Mouse (Mus musculus) embryonic facial prominence, embryonic 11.5 days (tissue): ENCODE results near the gene Lonrf2. TPM values are rescaled to one million over a fixed set of nuclear protein-coding genes. Genes with fewer than 3 reads are reported as not detected.

ENCODE experiments used
- ATAC-seq: fragments of 200-750 bp; cut with Nextera tagmentation; replicated peaks from 2 replicates; pipeline ENCODE4 v1.8.0; 2017; ENCODE audit warnings: low read depth; ENCODE audit not compliant: insufficient number of reproducible peaks, low FRiP score, low TSS enrichment
- DNase-seq: peaks from one replicate; pipeline ENCODE4 v3.0.0-alpha.2; 2015; ENCODE audit warnings: low spot score
- H3K27ac ChIP-seq: fragments of 300-500 bp; sonication (generic); replicated peaks from 2 replicates; pipeline ENCODE4 v1.5.1; 2014; ENCODE audit warnings: mild to moderate bottlenecking, low read depth, low read length, control low read depth
- H3K27me3 ChIP-seq: fragments of 300-500 bp; sonication (generic); 2 replicates; pipeline ENCODE4 v1.6.1; 2014; ENCODE audit warnings: mild to moderate bottlenecking, low read length, moderate library complexity, mixed read lengths; ENCODE audit not compliant: control insufficient read depth, insufficient read depth
- H3K36me3 ChIP-seq: fragments of 300-500 bp; sonication (generic); replicated peaks from 2 replicates; pipeline ENCODE4 v1.6.1; 2014; ENCODE audit warnings: low read depth, mild to moderate bottlenecking, low read length, moderate library complexity, mixed read lengths; ENCODE audit not compliant: control insufficient read depth, insufficient read depth
- H3K4me1 ChIP-seq: fragments of 300-500 bp; sonication (generic); 2 replicates; pipeline ENCODE4 v1.6.1; 2014; ENCODE audit warnings: low read length, mixed read lengths; ENCODE audit not compliant: control insufficient read depth, insufficient read depth
- H3K4me2 ChIP-seq: fragments of 300-500 bp; sonication (generic); 2 replicates; pipeline ENCODE4 v1.6.1; 2014; ENCODE audit warnings: low read depth, mild to moderate bottlenecking, control low read depth, low read length, moderate library complexity
- H3K4me3 ChIP-seq: fragments of 300-500 bp; sonication (generic); 2 replicates; pipeline ENCODE4 v1.5.1; 2014; ENCODE audit warnings: low read depth, low read length, control low read depth
- H3K9ac ChIP-seq: fragments of 300-500 bp; sonication (generic); replicated peaks from 2 replicates; pipeline ENCODE4 v1.6.1; 2014; ENCODE audit warnings: mild to moderate bottlenecking, control low read depth, low read length
- H3K9me3 ChIP-seq: fragments of 300-500 bp; sonication (generic); replicated peaks from 2 replicates; pipeline ENCODE4 v1.6.1; 2016; ENCODE audit warnings: mild to moderate bottlenecking, low read length, inconsistent platforms, mixed read lengths; ENCODE audit not compliant: control insufficient read depth
- WGBS: fragments of 180-500 bp; shearing (Covaris S2); extraction: QIAGEN DNeasy Blood & Tissue Kit; methylation state at CpG from one replicate; pipeline ENCODE4 v1.1.7; 2014; 5-methylcytosine and 5-hydroxymethylcytosine counted together
- polyA plus RNA-seq: library from polyadenylated mRNA; unstranded; fragments of >200 nt; fragmentation: Nextera tagmentation; extraction: Ambion mirVana; gene quantifications from 2 replicates; pipeline ENCODE4 v1.2.1, GENCODE M21; 2014

The Lonrf2 gene
- polyA plus RNA-seq, 1 experiment from 2014 or later: 2.0 TPM

- no peaks in the 10 kb centered on the region for H3K36me3 ChIP-seq
- no peak for ATAC-seq
- H3K4me1 ChIP-seq: no peaks in the 10 kb centered on the region
- H3K27me3 ChIP-seq: no peaks in the 10 kb centered on the region
- H3K27ac ChIP-seq: no peak overlapping the region
- H3K4me2 ChIP-seq: no peak overlapping the region
- no peak overlapping the region for H3K9ac ChIP-seq
- no peak for DNase-seq
- 80% methylated on average over 2 of the region's 2 CpGs for whole genome bisulfite sequencing
- H3K9me3 ChIP-seq: no peaks in the 10 kb centered on the region
- H3K4me3 ChIP-seq: no peak overlapping the region
These were observed 11.6 kb downstream of the Lonrf2 start for GRCm38 (mm10) chr1:38824926-38825325.

GRCm38 (mm10) chr1:38823851-38824250 lies 12.7 kb downstream of the Lonrf2 start:
- WGBS: 76% methylated on average over 2 of the region's 2 CpGs
- Histone ChIP-seq H3K36me3 (no peaks in the 10 kb centered on the region), H3K9me3 (no peaks in the 10 kb centered on the region), H3K27me3 (no peaks in the 10 kb centered on the region), H3K27ac (no peak overlapping the region), H3K4me1 (no peaks in the 10 kb centered on the region), H3K4me2 (no peak overlapping the region), H3K9ac (no peak overlapping the region), H3K4me3 (no peak overlapping the region)
- no peak for DNase-seq
- ATAC-seq: no peak

- DNase-seq (no peak), ATAC-seq (no peak)
- H3K36me3 ChIP-seq: no peaks in the 10 kb centered on the region
- no peak overlapping the region for H3K4me3 ChIP-seq
- H3K27me3 ChIP-seq: no peaks in the 10 kb centered on the region
- no peak overlapping the region for H3K4me2 ChIP-seq
- no peaks in the 10 kb centered on the region; the same call in 1 of the 2 replicates for H3K4me1 ChIP-seq
- H3K27ac ChIP-seq: no peak overlapping the region
- H3K9me3 ChIP-seq: no peaks in the 10 kb centered on the region
- no peak overlapping the region for H3K9ac ChIP-seq
These were observed 16.8 kb downstream of the Lonrf2 start for GRCm38 (mm10) chr1:38819691-38820090.

- no peak overlapping the region for H3K4me2 ChIP-seq
- H3K36me3 ChIP-seq: no peaks in the 10 kb centered on the region
- H3K4me3 ChIP-seq: no peak overlapping the region
- no peaks in the 10 kb centered on the region for H3K27me3 ChIP-seq
- no peaks in the 10 kb centered on the region for H3K9me3 ChIP-seq
- ATAC-seq (no peak), DNase-seq (no peak)
- 79% methylated on average over 3 of the region's 3 CpGs for WGBS
- no peaks in the 10 kb centered on the region; the same call in 1 of the 2 replicates for H3K4me1 ChIP-seq
- H3K27ac ChIP-seq: no peak overlapping the region
- H3K9ac ChIP-seq: no peak overlapping the region
These were observed 18.8 kb downstream of the Lonrf2 start for GRCm38 (mm10) chr1:38817671-38818070.

- Histone ChIP-seq H3K27me3 (no peaks in the 10 kb centered on the region), H3K4me1 (no peaks in the 10 kb centered on the region; the same call in 1 of the 2 replicates), H3K36me3 (no peaks in the 10 kb centered on the region), H3K4me3 (no peak overlapping the region), H3K9me3 (no peaks in the 10 kb centered on the region), H3K27ac (no peak overlapping the region), H3K4me2 (no peak overlapping the region), H3K9ac (no peak overlapping the region)
- DNase-seq: no peak
- WGBS: 56% methylated on average over 9 of the region's 9 CpGs
- ATAC-seq: no peak
These were observed 19.2 kb downstream of the Lonrf2 start for GRCm38 (mm10) chr1:38817268-38817667.

GRCm38 (mm10) chr1:38816306-38816705 lies 20.2 kb downstream of the Lonrf2 start:
- H3K4me3 ChIP-seq: no peak overlapping the region
- no peak overlapping the region for H3K4me2 ChIP-seq
- WGBS: 67% methylated on average over 4 of the region's 4 CpGs
- ATAC-seq (no peak), DNase-seq (no peak)
- H3K4me1 ChIP-seq: no peaks in the 10 kb centered on the region; the same call in 1 of the 2 replicates
- no peaks in the 10 kb centered on the region for H3K27me3 ChIP-seq
- H3K9me3 ChIP-seq: no peaks in the 10 kb centered on the region
- no peak overlapping the region for H3K9ac ChIP-seq
- no peaks in the 10 kb centered on the region for H3K36me3 ChIP-seq
- H3K27ac ChIP-seq: no peak overlapping the region

GRCm38 (mm10) chr1:38807121-38807520 lies 29.4 kb downstream of the Lonrf2 start:
- Histone ChIP-seq H3K4me1 (no peaks in the 10 kb centered on the region), H3K27me3 (no peaks in the 10 kb centered on the region), H3K9ac (no peak overlapping the region), H3K27ac (no peak overlapping the region), H3K4me3 (no peak overlapping the region), H3K4me2 (no peak overlapping the region), H3K9me3 (no peaks in the 10 kb centered on the region), H3K36me3 (no peaks in the 10 kb centered on the region; the same call in 1 of the 2 replicates)
- no peak for ATAC-seq
- 94% methylated on average over 4 of the region's 4 CpGs for WGBS
- no peak for DNase-seq

GRCm38 (mm10) chr1:38800402-38800801 lies 36.1 kb downstream of the Lonrf2 start:
- no peaks in the 10 kb centered on the region for H3K9me3 ChIP-seq

More at GRCm38 (mm10) chr1:38800402-38800801, 36.1 kb downstream of the Lonrf2 start:
- DNase-seq: no peak
- Histone ChIP-seq H3K4me3 (no peak overlapping the region), H3K27ac (no peak overlapping the region), H3K36me3 (no peaks in the 10 kb centered on the region), H3K27me3 (no peaks in the 10 kb centered on the region), H3K4me2 (no peak overlapping the region), H3K4me1 (no peaks in the 10 kb centered on the region), H3K9ac (no peak overlapping the region)
- 78% methylated on average over 7 of the region's 7 CpGs for WGBS
- ATAC-seq: no peak
